Mouse (Mus musculus) testis, adult 2 months (tissue): ENCODE measurements around the gene Ly75.

ENCODE experiments used
- CTCF ChIP-seq: fragments of 200-500 bp; IDR thresholded peaks from 2 replicates; pipeline ENCODE4 v1.5.1; 2012; ENCODE audit warnings: low read depth, mild to moderate bottlenecking, inconsistent platforms, low read length, moderate library complexity; ENCODE audit not compliant: control insufficient read depth, insufficient read depth, insufficient replicate concordance
- POLR2A ChIP-seq: fragments of 200-500 bp; IDR thresholded peaks from 2 replicates; pipeline ENCODE4 v1.6.1; 2012; ENCODE audit warnings: low read depth, mild to moderate bottlenecking, inconsistent platforms, low read length, moderate library complexity; ENCODE audit not compliant: control insufficient read depth

GRCm38 (mm10) chr2:60384763-60385085 lies 1.6 kb upstream of the Ly75 start:
- no peak for TF ChIP-seq CTCF
- TF ChIP-seq POLR2A: no peak
